Mouse (Mus musculus) limb, embryonic 11.5 days (tissue): ENCODE results near the gene Cacna1d. TPM values are rescaled to one million over a fixed set of nuclear protein-coding genes. Genes with fewer than 3 reads are reported as not detected.
A peak's percentile ranks its signal among the peaks of the same experiment; 100 is the strongest.

Experiments used
- ATAC-seq: fragments of 200-750 bp; cut with Nextera tagmentation; 2 replicates; pipeline ENCODE4 v1.8.0; 2017; ENCODE audit warnings: low read depth; ENCODE audit not compliant: insufficient number of reproducible peaks, low FRiP score, low TSS enrichment
- DNase-seq: peaks from one replicate; pipeline ENCODE4 v3.0.0-alpha.2; 2015; ENCODE audit warnings: low spot score
- H3K27ac ChIP-seq: fragments of 300-500 bp; sonication (generic); replicated peaks from 2 replicates; pipeline ENCODE4 v1.5.1; 2014; ENCODE audit warnings: low read depth, mild to moderate bottlenecking, low read length
- H3K27me3 ChIP-seq: fragments of 300-500 bp; sonication (generic); 2 replicates; pipeline ENCODE4 v1.6.1; 2014; ENCODE audit warnings: mild to moderate bottlenecking, low read length, mixed read lengths; ENCODE audit not compliant: control insufficient read depth, insufficient read depth
- H3K36me3 ChIP-seq: fragments of 300-500 bp; sonication (generic); 2 replicates; pipeline ENCODE4 v1.6.1; 2014; ENCODE audit warnings: mild to moderate bottlenecking, low read length, moderate library complexity, mixed read lengths; ENCODE audit not compliant: control insufficient read depth, insufficient read depth
- H3K4me1 ChIP-seq: fragments of 300-500 bp; sonication (generic); 2 replicates; pipeline ENCODE4 v1.6.1; 2014; ENCODE audit warnings: low read length, mixed read lengths; ENCODE audit not compliant: control insufficient read depth, insufficient read depth
- H3K4me2 ChIP-seq: fragments of 300-500 bp; sonication (generic); 2 replicates; pipeline ENCODE4 v1.6.1; 2014; ENCODE audit warnings: low read depth, mild to moderate bottlenecking, moderate library complexity; ENCODE audit not compliant: severe bottlenecking
- H3K4me3 ChIP-seq: fragments of 300-500 bp; sonication (generic); 2 replicates; pipeline ENCODE4 v1.5.1; 2014; ENCODE audit warnings: low read depth, low read length
- H3K9ac ChIP-seq: fragments of 300-500 bp; sonication (generic); 2 replicates; pipeline ENCODE4 v1.6.1; 2014; ENCODE audit warnings: mild to moderate bottlenecking, low read length
- H3K9me3 ChIP-seq: fragments of 300-500 bp; sonication (generic); 2 replicates; pipeline ENCODE4 v1.6.1; 2016; ENCODE audit warnings: low read length; ENCODE audit not compliant: control insufficient read depth
- WGBS: fragments of 180-500 bp; shearing (Covaris S2); extraction: QIAGEN DNeasy Blood & Tissue Kit; methylation state at CpG from one replicate; pipeline ENCODE4 v1.1.7; 2014; 5-methylcytosine and 5-hydroxymethylcytosine counted together
- polyA plus RNA-seq: library from polyadenylated mRNA; unstranded; fragments of >200 nt; fragmentation: Nextera tagmentation; extraction: Ambion mirVana; gene quantifications from 2 replicates; pipeline ENCODE4 v1.2.1, GENCODE M21; 2014

Cacna1d gene
- polyA plus RNA-seq, 1 experiment from 2014 or later, result 2.1 TPM

GRCm38 (mm10) chr14:30360478-30360877, 130.8 kb downstream of the Cacna1d start:
- ATAC-seq (no peak), DNase-seq (peak; percentile 11)
- Histone ChIP-seq H3K36me3 (no peaks in the 10 kb centered on the region), H3K4me2 (no peak overlapping the region), H3K9ac (no peak overlapping the region), H3K27me3 (no peaks in the 10 kb centered on the region), H3K4me3 (no peak overlapping the region), H3K27ac (no peak overlapping the region), H3K9me3 (no peaks in the 10 kb centered on the region), H3K4me1 (no peaks in the 10 kb centered on the region)
- WGBS, result 72% methylated on average over 4 of the region's 4 CpGs

DNA sequence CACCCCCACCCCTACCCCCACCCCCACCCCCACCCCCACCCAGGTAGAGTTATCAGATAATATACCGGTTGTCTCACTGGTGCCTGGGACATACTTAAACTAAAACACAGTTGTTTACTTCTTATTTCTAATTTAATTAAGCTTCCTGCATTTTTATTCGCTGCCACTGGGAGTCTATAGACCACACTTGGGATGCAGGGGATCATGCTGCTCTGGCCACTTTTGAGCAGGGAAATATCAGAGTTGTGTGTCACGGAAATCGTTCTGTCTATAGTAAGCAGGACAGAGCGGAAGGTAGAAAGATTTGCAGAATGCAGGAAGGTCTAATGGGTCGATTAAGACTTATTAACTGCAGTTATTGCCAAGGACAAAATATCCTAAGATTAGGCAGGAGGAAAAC, 131.3 kb downstream of the Cacna1d start:
- ATAC-seq, result no peak
- Histone ChIP-seq H3K9me3 (no peaks in the 10 kb centered on the region), H3K27me3 (no peaks in the 10 kb centered on the region), H3K36me3 (no peaks in the 10 kb centered on the region), H3K27ac (no peak overlapping the region), H3K4me3 (no peak overlapping the region), H3K9ac (no peak overlapping the region), H3K4me1 (no peaks in the 10 kb centered on the region), H3K4me2 (no peak overlapping the region)
- 75% methylated on average over 6 of the region's 6 CpGs for WGBS
- DNase-seq, result peak; percentile 13

DNA sequence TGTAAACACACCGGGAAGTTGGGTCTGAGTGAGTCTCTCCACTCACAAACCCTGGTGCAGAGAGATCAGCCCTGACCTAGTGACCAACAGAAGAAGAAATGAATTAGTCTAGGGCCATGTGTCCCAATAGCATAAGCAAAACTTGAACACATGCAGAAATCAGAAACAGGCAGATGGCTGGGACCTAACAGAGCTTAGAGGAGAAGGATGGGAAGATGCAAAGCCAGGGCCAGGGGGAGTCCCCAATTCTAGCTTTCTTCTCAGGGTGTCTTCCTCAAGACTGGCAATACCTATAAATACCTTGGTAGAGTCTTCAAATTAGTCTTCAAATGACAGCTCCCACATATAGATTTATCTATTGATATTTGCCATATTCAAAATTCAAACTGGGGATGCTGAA, 133.2 kb downstream of the Cacna1d start:
- Histone ChIP-seq H3K27me3 (no peaks in the 10 kb centered on the region), H3K4me1 (no peaks in the 10 kb centered on the region), H3K9me3 (no peaks in the 10 kb centered on the region), H3K9ac (no peak overlapping the region), H3K4me3 (no peak overlapping the region), H3K4me2 (no peak overlapping the region), H3K36me3 (no peaks in the 10 kb centered on the region), H3K27ac (no peak overlapping the region)
- DNase-seq, result peak; percentile 14
- WGBS, result 59% methylated on average over 1 of the region's 1 CpGs
- ATAC-seq, result no peak

- no peak for DNase-seq
Observed at GRCm38 (mm10) chr14:30356456-30356855, 134.8 kb downstream of the Cacna1d start.

GRCm38 (mm10) chr14:30354761-30355160, 136.5 kb downstream of the Cacna1d start:
- DNase-seq (no peak), ATAC-seq (no peak)
- H3K27me3 ChIP-seq, result peaks cover 9% of the 10 kb centered on the region; the same call in 1 of the 2 replicates
- H3K9me3 ChIP-seq, result no peaks in the 10 kb centered on the region
- H3K9ac ChIP-seq, result no peak overlapping the region
- H3K4me1 ChIP-seq, result 0 out of 2 replicates have a peak, but pooled peaks cover 3% of the 10 kb centered on the region
- no peaks in the 10 kb centered on the region for H3K36me3 ChIP-seq
- no peak overlapping the region for H3K4me3 ChIP-seq
- WGBS, result 60% methylated on average over 3 of the region's 3 CpGs
- H3K4me2 ChIP-seq, result no peak overlapping the region
- no peak overlapping the region for H3K27ac ChIP-seq

More at GRCm38 (mm10) chr14:30356456-30356855, 134.8 kb downstream of the Cacna1d start:
- Histone ChIP-seq H3K4me3 (no peak overlapping the region), H3K9me3 (no peaks in the 10 kb centered on the region), H3K27ac (no peak overlapping the region), H3K4me2 (no peak overlapping the region), H3K36me3 (no peaks in the 10 kb centered on the region), H3K4me1 (0 out of 2 replicates have a peak, but pooled peaks cover 3% of the 10 kb centered on the region), H3K27me3 (peaks cover 7% of the 10 kb centered on the region; the same call in 1 of the 2 replicates), H3K9ac (no peak overlapping the region)
- ATAC-seq, result no peak
- 86% methylated on average over 3 of the region's 3 CpGs for WGBS

GRCm38 (mm10) chr14:30354127-30354463, 137.2 kb downstream of the Cacna1d start:
- Histone ChIP-seq H3K36me3 (no peaks in the 10 kb centered on the region), H3K4me3 (peak overlapping the region; percentile 53), H3K9ac (no peak overlapping the region), H3K4me2 (peak overlapping the region; percentile 90), H3K27me3 (peaks cover 9% of the 10 kb centered on the region; the same call in 1 of the 2 replicates), H3K9me3 (no peaks in the 10 kb centered on the region), H3K27ac (no peak overlapping the region), H3K4me1 (0 out of 2 replicates have a peak, but pooled peaks cover 3% of the 10 kb centered on the region)
- 4% methylated on average over 8 of the region's 8 CpGs for WGBS
- DNase-seq (no peak), ATAC-seq (0 out of 2 replicates have a peak, but pooled peaks have one; percentile 31)

GRCm38 (mm10) chr14:30353291-30354126, 137.7 kb downstream of the Cacna1d start:
- DNase-seq (peak; percentile 61), ATAC-seq (0 out of 2 replicates have a peak, but pooled peaks have one; percentile 47)
- H3K27me3 ChIP-seq, result peaks cover 9% of the 10 kb centered on the region; the same call in 1 of the 2 replicates
- peak overlapping the region; percentile 53 for H3K4me3 ChIP-seq
- peak overlapping the region; percentile 81 for H3K9ac ChIP-seq
- H3K9me3 ChIP-seq, result no peaks in the 10 kb centered on the region
- under 1% methylated on average over 59 of the region's 114 CpGs for WGBS
- peak overlapping the region; percentile 90 for H3K4me2 ChIP-seq
- no peaks in the 10 kb centered on the region for H3K36me3 ChIP-seq
- no peak overlapping the region for H3K27ac ChIP-seq
- H3K4me1 ChIP-seq, result 0 out of 2 replicates have a peak, but pooled peaks cover 3% of the 10 kb centered on the region

DNA sequence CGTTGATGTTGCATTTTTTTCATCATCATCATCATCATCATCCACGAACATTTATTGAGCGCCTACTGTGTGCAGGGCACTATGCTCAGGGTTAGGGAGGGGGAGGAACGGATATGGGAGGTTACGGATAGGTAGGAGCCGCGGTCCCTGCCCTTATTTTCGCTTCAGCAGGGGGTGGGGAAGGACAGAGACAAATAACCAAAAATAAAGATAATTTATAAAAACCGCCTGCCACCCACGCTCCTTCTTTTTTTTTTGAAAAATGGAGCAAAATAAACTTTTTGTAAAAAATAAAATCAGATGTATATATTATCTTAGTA, 138.3 kb downstream of the Cacna1d start:
- peak overlapping the region; percentile 53 for H3K4me3 ChIP-seq
- H3K9ac ChIP-seq, result no peak overlapping the region
- no peak for DNase-seq
- H3K27ac ChIP-seq, result no peak overlapping the region
- no peak for ATAC-seq
- no peaks in the 10 kb centered on the region for H3K9me3 ChIP-seq
- no peaks in the 10 kb centered on the region for H3K36me3 ChIP-seq
- 1% methylated on average over 10 of the region's 10 CpGs for WGBS
- peak overlapping the region; percentile 90 for H3K4me2 ChIP-seq
- peaks cover 9% of the 10 kb centered on the region; the same call in 1 of the 2 replicates for H3K27me3 ChIP-seq
- 0 out of 2 replicates have a peak, but pooled peaks cover 3% of the 10 kb centered on the region for H3K4me1 ChIP-seq
